Mouse (Mus musculus) erythroblast, embryonic 14.5 days (primary cell): Measurements from ENCODE around the gene Ptrhd1.

Experiments
- GATA1 ChIP-seq: IDR thresholded peaks from 2 replicates; pipeline ENCODE4 v1.6.1; 2012; ENCODE audit warnings: low read length, inconsistent platforms, mixed read lengths
- TAL1 ChIP-seq: IDR thresholded peaks from 3 replicates; pipeline ENCODE4 v1.6.1; 2012; ENCODE audit warnings: low read length, inconsistent platforms, mixed read lengths

GRCm38 (mm10) chr12:4194643-4195042, 39.2 kb upstream of the Ptrhd1 start:
- no peak for TF ChIP-seq TAL1
- no peak for TF ChIP-seq GATA1
